Mouse (Mus musculus) thymus, adult 18-20 months (tissue): ENCODE results near the gene Fcho2.

Experiments used
- DNase-seq, 2 experiments: peaks; one replicate each; pipeline ENCODE4 v3.0.0; 2022; ENCODE audit warnings: mixed read lengths in 2 of 2

Fcho2 gene

DNA sequence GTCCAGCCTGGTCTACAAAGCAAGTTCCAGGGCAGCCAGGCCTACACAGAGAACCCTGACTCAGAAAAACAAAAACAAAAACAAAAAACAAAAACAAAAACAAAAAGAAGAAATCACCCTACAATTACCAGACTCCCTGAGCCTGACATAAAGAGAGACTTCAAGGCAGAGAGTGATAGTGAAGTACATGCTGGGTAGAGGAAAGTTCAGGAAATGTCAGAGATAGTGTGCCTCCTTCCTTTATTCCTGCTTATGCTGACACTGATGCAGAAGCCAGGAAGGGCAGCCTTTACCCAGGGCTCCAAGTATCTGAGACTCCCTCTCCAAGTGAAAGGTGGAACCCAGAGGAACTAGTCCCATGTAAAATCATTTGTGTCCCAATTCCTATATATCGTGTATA is 10.8 kb downstream of the Fcho2 start:
- no peak for DNase-seq

DNA sequence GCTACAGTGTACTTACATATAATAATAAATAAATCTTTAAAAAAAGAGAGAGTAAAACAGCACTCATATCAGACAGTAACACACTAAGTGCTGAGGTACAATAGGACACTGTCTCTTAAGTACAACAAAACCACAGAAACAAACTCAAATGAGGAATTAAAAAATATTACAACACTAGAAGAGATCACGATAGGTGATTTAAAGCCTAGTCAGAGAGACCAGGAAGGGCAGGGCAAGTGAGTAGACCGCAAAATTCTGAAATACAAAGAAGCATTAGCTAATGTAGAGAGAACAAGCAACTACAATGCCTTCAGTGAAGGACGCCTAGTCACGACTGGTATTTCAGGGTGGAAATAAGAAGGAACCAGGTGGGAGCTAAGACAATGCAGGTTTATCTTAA is 11.6 kb downstream of the Fcho2 start:
- DNase-seq, result no peak

DNA sequence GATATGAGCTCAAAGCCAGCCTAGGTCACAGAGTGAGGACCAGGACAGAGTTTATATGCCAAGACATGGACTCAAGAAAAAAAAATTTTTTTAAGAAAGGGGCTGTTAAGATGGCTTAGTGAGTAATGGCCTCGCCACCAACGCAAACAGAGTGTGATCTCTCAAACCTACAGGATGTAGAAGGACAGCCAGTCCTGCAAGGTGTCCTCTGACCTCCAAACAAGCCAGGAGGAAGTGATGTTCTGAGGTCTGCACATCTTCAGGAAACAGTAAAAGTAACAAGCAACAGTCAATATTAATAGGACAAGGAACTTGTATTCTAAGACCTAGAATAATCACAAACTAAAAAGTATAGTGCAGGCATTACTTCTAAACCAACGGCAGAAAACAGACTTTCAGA is 12.3 kb downstream of the Fcho2 start:
- no peak for DNase-seq

DNA sequence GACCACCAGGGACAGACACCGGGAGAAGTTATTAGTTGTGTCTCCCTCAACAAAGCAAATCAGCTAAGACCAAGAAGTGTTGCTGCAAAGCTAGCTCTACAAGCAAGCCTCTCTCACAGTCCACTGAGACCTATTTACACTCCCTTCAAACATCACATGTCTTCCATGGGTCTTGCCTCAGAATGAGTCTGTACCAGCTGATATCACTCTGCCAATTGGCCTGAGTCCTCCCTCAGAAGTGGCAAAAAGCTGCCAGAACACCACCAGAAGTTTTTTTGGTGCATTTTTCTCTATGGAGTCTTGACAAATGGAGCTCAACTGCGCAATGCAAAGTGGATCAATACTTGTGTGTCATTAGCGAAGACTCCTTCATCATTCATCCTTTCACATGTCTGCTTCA is 19.7 kb downstream of the Fcho2 start:
- no peak for DNase-seq

DNA sequence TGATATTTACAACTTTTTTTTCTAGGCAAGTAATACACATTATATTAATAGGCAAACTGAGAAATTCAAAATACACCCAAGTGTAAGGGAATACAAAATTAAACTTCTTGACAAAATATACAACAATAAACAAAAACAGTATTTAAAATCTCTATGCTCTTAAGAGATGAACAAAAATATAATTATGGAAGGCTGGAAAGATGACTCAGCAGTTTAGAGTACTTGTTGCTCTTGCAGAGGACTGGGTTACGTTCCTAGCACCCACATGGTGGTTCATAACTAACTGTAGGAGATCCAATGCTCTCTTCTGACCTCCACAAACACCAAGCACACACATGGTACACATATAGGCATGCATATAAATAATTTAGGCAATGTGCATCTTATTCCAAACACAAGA is 22.4 kb downstream of the Fcho2 start:
- DNase-seq, result no peak

DNA sequence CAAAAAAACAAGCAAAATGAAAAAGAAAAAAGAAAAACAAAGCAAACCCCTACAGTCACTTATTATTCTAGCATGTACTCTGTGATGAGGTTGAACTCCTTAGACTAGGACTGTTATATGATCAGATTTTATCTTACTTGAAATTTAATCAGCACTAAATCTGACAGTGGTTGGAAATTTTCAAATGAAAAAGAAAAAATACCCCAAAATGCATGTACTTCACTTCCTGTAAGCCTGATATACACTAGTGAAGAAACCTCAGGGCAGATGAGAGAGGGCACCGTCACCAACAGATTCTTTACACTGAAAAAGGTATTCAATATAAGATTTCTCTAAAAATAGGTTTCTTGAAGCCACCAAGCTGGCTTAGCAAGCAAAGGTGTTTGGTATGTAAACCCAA is 23.6 kb downstream of the Fcho2 start:
- DNase-seq, result no peak

DNA sequence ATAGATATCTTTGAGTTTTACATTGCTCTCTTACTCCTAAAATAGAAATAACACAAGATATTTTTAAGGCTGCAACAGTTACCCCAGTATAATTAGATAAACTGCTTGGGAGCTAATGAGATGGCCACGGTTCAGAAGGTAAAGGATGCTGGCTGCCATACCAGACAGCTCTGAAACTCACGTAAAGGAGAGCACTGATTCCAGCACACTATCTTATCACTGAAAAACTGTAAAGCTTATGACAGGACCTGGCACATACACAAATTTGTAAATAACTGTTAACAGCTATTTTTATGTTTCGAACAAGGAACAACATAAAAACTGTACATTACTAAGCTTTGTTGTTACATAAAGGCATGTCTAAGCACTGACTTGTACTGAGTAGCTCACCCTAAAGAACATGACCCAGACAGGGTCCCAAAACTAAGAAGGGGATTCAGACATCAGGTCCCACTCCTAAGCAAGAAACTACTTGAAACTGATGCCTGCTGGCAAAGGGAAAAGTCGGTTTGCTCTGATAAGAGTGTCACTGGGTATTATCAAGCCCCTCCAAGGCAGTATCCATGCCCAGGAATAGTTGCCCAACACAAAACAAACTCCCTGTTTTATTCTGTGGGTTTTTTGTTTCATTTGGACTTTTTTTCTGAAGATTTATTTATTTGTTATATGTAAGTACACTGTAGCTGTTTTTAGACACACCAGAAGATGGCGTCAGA is 28.1 kb downstream of the Fcho2 start:
- no peak for DNase-seq

DNA sequence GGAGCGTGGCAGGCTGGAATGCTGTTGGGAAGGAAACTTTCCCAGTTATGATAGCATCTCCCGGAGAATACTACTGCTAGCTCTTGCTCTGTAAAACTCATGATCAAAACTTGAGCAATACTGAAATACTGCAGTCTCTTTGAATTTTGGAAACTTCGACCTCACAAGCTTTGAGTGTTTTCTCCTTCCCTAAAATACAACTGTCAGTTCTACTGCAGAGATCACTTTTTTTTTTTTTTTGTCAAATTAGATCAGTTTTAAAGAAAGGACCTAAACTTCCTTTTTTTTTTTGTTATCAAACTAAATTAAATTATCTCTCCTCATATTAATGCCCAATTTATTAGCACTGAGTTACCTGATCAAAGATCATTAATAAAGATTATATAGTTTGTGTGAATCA is 37.3 kb downstream of the Fcho2 start:
- no peak for DNase-seq

DNA sequence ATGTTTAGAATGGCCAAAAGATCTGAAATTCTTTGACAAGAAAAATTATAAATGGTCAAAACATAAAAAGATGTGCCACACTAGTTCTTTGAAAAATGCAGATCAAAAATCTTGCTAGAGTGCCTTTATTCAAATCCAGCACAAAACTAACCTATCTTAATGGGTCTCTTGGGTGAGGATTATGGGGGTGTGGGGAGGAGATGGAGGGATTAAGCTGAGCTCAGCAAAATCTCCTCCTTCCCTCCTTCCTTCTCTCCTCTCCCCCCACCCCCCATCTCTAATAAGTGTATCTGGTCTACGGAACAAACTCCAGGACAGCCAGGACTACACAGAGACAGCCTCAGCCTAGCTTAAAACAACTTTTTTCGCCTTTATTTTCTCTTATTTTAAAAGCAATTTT is 43.8 kb downstream of the Fcho2 start:
- DNase-seq, result no peak

DNA sequence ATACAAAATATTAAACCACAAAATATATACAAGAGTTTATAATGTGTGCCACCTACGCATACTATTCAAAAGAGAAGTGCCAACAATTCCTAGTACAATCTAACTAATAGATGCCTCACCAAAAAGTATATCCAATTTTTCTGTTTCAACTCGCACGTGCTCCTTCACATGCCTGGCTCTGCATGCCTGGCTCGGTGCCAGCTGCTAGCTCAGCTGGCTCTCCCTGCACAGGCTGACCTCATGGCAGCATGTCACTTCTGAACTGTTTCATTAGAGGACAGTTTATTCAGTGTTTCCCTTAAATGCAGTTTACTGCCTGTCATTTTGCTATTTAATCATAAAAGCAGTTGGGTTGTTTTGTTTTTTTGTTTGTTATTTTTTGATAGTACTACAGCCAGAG is 46.9 kb downstream of the Fcho2 start:
- no peak for DNase-seq

DNA sequence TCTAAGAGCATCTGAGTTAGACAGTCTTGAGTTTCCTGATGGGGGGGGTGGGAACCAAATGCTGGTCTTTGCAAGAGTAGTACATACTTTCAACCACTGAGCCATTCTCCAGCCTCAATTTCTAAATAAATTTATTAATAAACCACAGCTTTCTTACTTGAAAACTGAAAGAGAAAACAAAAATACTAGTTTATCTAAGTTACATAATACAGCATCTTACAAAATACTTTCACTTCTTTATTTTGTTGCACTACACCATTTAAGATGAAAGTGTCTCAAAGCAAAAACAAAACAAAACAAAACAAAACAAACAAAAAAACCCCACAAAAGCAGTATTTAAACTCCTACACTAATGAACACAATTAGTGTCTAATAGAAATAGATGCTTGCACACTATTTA is 53.5 kb downstream of the Fcho2 start:
- no peak for DNase-seq

DNA sequence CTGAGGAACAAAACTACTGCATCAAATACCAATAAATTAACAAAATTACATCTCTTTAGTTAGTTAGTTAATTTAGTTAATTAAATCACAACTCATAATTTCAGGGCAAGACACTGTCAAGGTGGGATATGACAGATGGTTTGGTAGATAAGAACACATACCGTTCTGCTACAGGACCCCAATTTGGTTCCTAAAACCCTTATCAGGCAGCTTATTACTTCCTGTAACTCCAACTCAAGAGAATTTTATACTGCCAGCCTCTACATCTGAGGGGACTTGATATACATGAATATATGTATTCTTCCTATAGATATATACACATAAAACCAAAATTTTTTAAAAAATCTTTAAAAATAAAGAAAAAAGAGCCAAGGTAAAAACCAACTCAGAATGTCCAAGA is 59.4 kb downstream of the Fcho2 start:
- DNase-seq, result no peak

DNA sequence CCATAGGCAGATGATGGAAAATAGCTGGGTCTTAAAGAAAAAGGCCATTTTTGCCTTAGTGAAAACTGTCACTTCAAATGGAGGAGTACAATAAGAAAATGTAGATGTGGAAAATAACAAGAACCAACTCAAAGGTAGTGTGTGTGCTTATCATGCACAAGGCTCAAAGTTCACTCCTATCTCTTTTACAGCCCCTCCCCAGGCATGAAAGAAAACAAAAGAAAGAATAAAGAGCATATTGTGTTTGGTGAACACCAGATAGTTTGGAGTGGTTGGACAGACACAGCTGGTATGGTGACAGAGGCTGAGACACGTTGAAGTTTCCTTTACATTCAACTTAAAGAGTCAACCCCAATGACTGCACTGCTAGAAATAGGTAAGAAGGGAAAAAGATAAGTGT is 70.6 kb downstream of the Fcho2 start:
- DNase-seq, result no peak

DNA sequence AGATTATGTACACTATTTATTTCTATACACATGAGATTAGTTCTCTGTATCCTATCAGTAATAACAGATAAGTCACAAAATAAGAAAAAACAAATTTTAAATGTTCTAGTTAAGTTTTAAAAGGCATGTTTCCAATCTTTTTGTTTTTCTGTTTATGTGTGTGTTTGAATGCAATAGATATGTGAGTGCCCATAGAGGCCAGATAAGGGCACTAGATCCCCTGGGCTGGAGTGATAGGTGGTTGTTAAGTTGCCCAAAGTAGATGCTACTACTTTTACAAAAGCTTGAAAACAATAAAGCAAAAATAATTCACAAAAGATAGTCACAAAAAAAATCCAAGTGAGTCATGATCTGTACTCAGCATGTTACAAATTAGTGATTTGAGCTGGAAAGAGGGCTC is 71.4 kb downstream of the Fcho2 start:
- DNase-seq, result no peak

DNA sequence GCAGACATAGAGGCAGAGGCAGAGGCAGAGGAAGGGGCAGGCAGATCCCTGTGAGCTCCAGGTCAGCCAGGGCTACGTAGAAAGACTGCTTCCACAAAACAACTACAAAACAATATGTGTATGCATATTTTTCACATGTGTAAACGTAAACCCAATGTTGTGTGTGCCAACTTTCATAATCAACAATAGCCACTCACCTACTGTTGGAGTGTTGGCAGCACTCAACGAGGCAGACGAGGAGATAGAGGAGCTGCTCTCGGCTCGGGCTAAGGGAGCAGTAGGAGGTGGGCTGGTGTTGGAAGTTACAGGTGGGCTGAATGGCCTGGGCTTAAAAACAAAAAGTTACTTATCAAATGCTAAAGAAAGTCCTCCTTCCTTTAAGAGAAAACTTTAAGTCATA is 72.0 kb downstream of the Fcho2 start:
- DNase-seq, result no peak

DNA sequence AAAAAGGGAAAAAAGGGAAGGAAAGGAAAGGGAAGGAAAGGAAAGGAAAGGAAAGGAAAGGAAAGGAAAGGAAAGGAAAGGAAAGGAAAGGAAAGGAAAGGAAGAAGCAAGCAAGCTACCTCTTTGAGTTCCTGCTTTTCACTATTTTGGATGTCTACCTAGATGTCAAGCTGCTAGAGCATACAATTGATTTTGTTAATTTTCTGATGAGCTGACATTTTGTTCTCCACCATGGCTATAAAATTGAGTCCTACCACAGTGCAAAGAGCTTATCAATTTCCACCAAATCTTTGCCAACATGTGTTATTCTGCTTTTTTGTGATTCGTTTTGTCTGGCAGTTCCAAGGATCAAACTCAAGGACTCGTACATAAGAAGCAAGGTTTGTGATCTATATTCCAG is 77.0 kb downstream of the Fcho2 start:
- no peak for DNase-seq

DNA sequence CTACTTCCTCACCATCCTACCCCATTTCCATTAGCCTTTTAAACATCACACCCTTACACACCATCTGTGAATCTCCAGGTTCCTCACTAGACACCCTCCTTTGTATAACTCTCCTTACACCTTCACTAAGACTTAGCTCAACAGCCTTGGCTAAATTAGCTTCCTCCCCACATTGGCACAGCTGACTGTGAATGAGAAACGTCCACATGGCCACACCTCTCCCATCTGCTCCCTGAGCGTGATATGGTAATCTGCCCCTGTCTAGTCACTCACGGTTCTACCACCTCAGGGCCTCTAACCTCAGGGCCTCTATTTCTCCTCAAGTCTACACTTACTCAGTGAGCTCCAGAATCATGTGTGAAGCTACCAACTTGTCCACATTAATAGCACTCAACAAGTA is 82.0 kb downstream of the Fcho2 start:
- no peak for DNase-seq

DNA sequence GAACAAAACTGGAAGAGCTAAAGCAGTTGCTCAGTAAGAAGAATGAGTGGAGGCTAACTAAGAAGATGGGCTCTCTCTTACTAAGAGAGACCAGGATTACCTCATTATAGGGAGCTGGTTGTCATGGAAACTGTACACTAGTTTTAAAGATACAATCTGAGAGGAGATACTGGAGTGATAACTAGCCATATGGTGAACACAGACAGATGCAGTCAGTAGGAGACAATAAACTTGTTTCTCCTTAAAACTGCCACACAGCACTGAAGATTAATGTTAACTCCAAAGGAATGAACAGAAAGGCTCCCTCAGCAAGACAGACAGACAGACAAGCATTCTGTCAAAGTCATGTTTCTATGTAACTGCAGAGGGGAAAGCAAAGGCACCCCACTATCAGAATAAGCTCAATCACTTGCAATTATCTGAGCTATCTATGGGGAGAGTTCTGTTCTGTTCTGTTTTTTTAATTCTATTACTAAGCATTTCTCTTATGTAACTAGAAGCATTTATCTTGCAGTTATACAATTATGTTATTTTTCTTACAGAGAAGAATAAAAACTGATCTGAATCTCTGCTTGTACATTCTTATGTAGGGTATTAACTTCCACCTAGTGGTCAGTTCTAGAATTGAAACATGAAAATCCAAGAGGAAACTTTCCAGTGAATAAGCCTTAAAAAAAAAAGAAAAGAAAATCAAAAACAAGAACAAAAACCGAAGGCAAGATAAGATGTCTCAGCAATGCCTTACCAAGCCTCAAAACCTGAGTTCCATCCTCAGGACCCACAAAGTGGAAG is 85.8 kb downstream of the Fcho2 start:
- no peak for DNase-seq

DNA sequence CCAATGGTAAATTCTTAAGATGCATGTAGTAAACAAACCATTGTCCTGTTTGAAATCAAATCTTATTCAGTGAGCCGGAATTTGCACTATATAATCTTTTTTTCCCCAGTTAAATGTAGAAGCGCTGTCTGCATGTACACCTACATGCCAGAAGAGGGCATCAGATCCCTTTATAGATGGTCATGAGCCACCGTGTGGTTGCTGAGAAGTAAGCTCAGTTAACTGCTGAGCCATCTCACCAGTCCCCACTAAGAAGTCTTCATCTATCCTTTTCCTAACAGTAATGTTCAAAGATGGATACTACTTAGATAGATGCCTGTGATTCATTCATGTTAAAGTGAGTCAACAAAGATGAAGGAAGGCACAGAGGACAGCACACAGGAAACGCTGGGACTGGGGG is 88.8 kb downstream of the Fcho2 start:
- DNase-seq, result no peak

DNA sequence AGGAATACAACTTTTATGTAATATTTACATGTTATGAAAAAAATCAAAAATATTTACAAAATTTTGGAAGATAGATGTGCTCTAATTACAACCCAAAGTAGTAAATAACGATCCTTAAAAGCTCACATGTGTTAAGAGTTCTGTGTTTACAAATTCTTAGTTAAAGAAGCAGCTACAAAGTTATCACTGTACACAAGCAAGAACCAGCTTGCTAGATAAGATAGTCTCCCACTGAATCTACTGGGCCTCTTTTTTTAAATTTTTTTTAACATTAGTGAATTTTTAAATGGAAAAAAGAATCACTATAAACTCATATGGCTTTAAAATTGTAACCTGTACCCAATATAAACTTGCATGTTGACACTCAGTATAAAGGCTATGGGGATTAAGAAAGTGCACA is 91.8 kb downstream of the Fcho2 start:
- DNase-seq, result no peak

DNA sequence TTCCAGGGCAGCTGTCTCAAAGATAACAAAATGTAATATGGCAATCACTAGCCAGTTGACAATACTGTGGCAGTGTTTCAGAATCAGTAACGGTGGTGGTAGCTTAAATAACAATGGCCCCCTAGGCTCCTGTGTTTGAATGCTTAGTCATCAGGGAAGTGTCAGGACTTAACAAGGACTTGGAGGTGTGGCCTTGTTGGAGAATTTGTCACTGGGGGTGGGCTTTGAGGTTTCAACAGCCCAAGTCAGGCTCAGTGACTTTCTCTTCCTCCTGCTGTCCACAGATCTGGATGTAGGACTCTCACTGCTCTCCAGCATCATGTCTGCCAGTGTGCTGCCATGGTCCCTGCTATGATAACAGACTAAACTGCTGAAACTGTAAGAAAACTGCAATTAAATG is 93.0 kb downstream of the Fcho2 start:
- no peak for DNase-seq

DNA sequence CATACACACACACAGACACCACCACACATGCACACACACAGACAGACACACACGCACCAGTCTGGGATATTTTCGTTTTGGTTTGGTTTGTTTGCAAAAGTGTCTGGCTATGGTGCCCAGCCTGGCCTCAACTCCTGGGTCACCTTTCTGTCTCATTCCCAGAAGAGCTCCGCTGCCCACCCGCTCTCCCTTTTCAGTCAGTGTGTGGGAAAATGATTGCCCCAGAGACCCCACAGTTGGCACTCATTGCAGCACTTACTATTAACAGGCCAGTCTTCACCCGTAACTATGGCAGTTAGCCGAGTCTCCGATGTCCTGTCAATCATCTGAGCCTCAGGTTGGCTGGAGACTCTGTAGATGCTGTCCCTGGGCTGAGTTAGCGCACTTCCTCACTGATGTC is 99.1 kb downstream of the Fcho2 start:
- no peak for DNase-seq

DNA sequence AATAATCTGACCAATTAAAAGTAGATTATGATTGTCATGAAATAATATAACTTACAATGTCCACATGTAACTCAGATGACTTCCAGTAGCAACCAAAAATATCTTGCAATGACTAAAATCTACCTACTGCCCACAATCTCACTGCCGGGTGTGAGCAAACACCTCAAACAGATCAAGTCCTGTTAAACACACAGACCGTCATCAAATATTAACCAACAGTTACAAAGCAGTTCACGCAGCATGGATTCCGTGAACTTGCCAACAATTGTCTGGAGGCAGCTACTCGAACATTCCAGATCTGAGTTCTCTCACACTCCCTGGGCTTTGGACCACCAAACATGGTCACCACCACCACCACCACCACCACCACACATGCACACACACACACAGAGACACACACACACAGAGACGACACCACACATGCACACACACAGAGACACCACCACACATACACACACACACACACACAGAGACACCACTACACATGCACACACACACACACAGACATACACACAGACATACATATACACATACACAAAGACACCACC is 99.7 kb downstream of the Fcho2 start:
- DNase-seq, result no peak

DNA sequence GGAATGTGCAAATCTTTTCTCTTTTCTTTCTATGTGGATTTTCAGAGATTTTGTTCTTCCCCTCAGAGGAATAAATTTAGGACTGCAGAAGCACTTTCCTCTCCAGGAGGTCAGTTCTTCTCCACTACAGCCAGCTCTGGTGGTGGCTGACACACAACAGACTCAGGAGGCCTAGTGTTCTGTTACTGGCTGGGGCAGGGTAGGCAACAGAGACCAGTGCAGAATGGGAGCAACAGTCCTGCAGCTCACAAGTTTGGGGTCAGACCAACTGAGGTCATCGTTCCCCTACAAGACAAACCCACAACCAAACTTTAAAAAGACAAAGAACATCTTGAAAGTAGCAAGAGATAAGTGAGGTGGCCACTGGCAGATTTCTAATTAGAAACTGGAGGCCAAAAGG is 104.6 kb downstream of the Fcho2 start:
- DNase-seq, result no peak

DNA sequence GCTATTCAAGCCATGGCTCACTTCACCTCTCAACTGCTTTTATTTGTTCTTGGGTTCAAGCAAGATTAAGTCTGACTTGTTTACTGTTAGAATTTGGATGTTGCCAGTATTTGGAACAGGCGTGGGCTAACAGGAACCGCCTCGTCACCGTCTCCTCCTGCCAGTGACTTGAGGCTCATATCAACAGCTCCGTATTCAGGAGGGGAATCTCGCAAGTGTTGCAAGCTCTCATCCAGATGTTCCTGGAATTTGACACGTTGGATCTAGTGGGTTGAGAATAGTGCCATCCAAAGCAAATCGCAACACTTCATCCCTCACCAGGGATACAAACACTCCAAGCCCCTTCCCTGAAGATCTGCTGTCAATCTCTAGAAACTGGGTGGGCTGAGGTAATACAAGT is 105.0 kb downstream of the Fcho2 start:
- no peak for DNase-seq
